Mouse (Mus musculus): ENCODE results near the gene Uqcr10. TPM values are rescaled to one million over a fixed set of nuclear protein-coding genes. Genes with fewer than 3 reads are reported as not detected.

The Uqcr10 gene
- polyA plus RNA-seq (2017; shearing (Covaris generic)): 382 TPM

DNA sequence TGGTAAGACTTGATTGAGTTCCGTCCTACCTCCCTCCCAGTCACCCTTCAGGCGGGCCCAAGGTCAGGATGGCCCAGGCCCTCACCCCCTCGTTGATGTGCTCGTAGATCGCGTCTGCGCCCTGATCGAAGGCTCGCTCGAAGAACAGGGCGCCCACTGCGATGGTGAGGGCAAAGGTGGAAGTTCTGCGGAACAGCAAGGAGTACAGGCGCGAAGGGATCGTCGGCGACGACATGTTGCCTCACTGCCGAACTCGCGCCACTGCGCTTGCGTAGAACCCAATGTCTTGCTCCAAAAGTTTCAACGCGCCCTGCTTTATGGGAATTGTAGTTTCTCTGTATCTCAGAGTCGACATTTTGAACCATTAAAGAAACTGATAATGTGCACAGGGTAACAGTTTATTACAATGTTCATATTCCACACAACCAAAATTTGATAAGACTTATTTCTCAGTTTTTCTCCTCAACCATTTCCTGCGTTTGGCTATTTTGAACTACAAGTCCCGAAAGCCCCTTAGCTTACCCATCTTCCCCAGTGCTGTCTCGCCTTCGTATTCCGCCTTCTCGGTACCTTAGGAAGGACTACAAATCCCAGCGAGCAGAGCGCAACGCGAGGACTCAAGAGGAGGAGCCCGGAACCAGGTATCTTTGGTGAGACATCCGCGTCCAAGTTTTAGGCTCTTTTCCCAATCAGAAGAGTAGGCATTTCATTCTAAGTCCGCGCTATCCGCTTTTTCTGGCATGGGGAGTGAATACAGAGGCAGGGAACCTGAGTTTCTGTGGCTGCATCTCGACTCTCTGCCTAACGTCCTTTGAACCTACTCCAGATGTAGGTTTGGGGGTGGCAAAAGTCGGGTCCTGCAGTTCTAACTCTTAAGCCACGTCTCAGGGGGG, at the start of gene Uqcr10, which contains the start of gene Zmat5:
TSS of gene Uqcr10 (minus strand) at position 271 of the 893 bp plus-strand sequence.
TSS of gene Zmat5 (plus strand) at position 607 of the 893 bp plus-strand sequence.

DNA sequence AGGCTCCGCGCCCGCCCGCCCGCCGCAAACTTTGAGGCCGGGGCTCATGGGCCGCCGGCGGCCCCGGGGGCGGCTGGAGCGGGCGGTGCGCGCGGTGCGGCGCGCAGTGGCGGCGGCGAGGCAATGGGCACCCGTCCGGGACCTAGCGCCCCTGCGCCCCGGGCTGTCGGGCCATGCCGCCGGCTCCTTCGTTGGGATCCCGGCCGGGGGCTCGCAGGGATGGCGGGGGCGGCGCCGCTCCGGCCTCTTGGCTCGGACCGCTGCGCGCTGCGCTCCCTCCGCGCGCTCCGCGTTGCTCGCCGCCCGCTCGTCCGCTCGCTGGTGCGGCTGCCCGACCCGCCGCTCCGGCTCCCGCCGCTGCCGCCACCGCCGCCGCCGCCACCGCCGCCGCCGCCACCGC, 42.6 kb upstream of the Uqcr10 start, which contains the start of gene Cabp7:
TSS of gene Cabp7 (minus strand) at position 46 of the 400 bp plus-strand sequence.

Other genes starting within 250 kb of the Uqcr10 start
- gene Mtmr3, start 109.5 kb downstream of the Uqcr10 start, polyA plus RNA-seq (2017; shearing (Covaris generic)): 45.9 TPM
- gene Gm11032, start 84.3 kb downstream of the Uqcr10 start, polyA plus RNA-seq (2017; shearing (Covaris generic)): not detected
- gene Ascc2, start 66.6 kb downstream of the Uqcr10 start, polyA plus RNA-seq (2017; shearing (Covaris generic)): 53.1 TPM
- 101 TPM for gene Zmat5, start 336 bp upstream of the Uqcr10 start, polyA plus RNA-seq (2017; shearing (Covaris generic))
- not detected for gene Cabp7, start 42.4 kb upstream of the Uqcr10 start, polyA plus RNA-seq (2017; shearing (Covaris generic))
- 50.3 TPM for gene Nf2, start 145.2 kb upstream of the Uqcr10 start, polyA plus RNA-seq (2017; shearing (Covaris generic))
- 41.5 TPM for gene Nipsnap1, start 169.6 kb upstream of the Uqcr10 start, polyA plus RNA-seq (2017; shearing (Covaris generic))
- gene Thoc5, start 191.0 kb upstream of the Uqcr10 start, polyA plus RNA-seq (2017; shearing (Covaris generic)): 55.9 TPM
- 5.4 TPM for gene Nefh, start 243.7 kb upstream of the Uqcr10 start, polyA plus RNA-seq (2017; shearing (Covaris generic))